Mouse (Mus musculus): ENCODE data around the gene Adgrg1.

Adgrg1 gene

DNA sequence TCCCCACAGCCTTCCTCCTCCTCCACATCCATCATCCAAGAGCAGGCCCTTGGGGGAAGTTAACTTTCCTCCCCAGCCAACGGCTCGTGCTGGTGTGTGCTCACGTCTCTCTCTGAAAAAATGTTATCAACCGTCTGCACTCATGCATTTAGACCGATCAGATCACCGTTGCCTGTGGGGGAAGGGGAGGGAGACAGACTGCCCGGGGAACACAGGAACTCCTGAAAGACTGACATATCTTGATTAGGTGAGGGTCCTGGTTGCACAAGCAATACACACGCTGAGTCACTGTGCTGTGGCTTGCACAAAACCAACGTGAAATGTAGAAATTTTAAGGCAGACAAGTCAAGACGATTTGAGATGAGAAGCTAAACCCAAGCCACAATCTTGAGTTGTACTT lies 9.7 kb upstream of the Adgrg1 start:
- no peak for TF ChIP-seq GATA4 (IDR thresholded peaks at IDR 0.05; ENCODE audit: insufficient replicate concordance, low read length)

DNA sequence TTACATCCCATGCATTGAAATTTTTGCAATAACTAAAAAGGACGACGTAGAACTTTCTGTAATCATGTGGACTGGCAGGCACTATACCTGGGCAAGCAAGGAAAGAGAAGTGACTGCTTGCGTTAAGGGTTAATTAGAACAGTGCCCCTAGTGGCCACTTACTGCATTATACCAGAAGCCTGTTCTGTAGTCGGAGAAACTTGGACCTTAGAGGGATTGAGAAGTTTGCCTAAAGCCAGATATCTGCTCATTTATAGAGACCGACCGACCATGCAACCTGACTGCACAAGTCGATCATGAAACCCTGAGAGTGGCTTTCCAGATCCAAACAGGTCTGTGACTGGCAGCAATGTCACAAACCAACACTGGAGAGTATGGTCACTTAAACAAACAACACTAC lies 8.0 kb upstream of the Adgrg1 start:
- no peak for TF ChIP-seq GATA4 (IDR thresholded peaks at IDR 0.05; ENCODE audit: insufficient replicate concordance, low read length)

DNA sequence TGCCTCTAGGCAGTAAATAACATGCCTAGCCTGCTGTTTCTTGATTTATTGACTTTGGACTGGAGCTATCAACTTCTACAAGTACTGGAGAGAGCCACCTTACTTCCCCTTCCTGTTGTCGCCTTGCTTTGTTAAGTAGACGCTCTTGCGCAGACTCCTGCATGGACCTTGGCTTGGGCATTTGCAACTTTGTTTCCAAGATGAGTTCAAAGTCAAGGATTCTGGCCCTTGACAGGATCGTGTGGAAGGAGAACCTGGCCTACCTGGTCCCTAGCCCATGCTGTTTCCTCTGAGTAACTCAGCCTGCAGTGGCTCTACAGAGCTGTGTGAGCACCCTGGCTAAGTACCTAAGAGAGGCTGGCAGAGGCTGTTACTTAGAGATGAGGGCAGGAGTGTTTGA lies 7.5 kb upstream of the Adgrg1 start:
- no peak for TF ChIP-seq GATA4 (IDR thresholded peaks at IDR 0.05; ENCODE audit: insufficient replicate concordance, low read length)

DNA sequence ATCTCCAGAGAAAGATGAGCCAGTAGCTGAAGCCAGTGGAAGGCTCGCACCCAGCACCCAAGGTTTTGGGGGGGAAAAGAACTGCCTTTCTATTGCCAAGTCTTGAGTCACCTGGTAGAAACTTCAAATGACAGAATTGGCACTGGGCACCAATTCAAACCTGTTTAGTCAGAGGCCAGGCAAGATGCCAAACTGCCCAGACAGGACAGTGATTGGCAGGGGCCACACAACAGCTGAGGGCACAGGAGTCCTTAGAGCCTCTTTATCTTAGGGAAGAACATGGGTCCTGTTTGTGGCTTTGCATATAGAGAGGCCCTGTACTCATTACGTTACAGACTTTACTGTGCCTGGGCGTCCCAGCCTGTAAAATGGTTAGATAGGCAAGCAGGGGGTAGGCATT lies 7.0 kb upstream of the Adgrg1 start:
- TF ChIP-seq GATA4 (IDR thresholded peaks at IDR 0.05; ENCODE audit: insufficient replicate concordance, low read length), result no peak

DNA sequence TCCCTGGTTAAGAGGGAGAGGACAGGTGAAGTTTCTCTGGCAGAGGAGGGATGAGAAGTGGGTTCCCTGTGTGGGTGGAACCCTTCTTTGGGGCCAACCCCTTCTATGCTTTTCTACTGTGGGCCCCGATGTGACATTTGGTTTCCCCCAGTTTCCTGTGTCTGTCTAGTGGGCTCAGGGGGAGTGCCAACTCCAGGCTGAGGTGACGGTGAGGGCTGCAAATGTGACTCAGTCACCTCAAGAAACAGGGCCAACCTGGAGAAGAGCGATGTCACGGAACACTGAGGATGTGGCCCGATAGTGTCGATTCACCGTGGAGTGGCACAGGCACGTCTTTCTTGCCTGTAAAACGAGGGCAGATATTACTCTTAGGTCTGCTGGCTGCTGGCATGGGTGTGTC lies 1.3 kb upstream of the Adgrg1 start:
- TF ChIP-seq GATA4 (IDR thresholded peaks at IDR 0.05; ENCODE audit: insufficient replicate concordance, low read length), result no peak

DNA sequence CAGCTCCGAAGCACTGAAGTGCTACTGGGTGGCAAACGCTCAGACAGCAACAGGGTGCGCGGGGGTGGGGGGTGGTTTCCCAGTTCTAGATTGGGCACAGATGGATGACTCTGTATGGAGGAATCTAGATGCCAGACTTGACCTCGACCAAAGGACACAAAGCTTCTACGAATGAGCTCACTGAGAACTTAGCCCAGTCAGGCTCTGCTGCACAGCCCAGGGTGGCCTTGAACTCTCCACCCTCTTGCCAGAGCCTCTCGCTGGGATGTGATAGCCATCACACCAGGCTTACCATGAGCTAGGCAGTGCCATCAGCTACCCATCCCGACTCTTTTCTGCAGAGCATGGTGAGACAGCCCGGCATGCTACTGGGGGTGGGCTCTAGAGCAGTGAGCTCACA lies 765 bp upstream of the Adgrg1 start:
- TF ChIP-seq GATA4 (IDR thresholded peaks at IDR 0.05; ENCODE audit: insufficient replicate concordance, low read length), result no peak

DNA sequence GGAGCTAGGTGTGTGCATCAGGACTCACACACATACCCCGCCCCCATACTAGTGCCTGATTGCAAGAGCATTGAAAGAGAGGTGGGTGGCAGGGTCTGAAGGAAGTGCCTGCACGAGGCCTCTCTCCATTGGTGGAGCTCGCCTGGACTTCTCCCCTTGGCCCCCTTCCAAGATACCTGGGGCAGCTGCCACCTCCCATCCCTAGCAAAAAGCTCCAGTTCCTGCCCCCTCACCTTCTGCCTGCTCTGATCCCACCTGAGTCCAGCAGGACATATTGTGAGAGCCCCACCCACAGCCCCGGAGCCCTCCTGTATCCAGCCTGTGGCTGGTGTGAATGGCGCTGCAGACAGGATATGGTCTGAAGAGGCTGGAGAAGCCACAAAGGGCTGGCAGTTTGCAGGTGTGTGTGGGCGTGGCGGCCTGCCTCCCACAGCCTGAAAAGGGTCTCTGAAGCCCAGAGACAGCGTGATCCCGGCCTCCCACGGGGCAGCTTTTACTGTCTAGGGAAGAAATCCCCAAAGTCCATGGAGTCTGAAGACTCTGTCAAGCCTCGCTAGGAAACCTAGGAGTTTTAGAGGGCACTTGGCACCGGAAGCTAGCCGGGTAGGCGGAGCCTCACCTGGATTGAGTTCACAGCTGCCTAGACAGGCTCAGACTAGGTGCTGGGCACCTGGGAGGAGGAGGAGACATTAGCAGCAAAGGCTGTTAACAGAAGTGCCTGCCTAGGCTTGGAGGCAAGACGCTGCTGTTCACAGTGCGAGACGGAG lies 2.3 kb downstream of the Adgrg1 start:
- TF ChIP-seq GATA4 (IDR thresholded peaks at IDR 0.05; ENCODE audit: insufficient replicate concordance, low read length), result no peak

DNA sequence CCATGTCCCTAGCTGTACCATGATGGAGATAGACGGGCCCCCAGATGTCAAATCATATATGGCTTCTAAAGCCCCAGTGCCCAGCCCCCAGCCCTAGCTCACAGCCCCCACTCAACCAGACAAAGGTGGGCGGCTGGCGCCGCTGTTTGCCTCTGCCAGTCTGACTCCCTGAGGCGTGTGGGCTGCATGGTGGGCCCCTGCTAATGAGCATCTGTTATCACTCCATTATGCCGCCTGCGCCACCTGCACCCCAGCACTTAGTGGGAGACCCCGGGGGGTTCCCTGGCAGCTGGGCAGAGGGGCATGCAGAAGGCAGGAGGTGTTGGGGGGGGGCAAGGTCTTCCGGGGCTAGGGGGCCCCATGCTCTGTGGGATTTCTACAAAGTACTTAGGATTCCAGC lies 3.6 kb downstream of the Adgrg1 start:
- no peak for TF ChIP-seq GATA4 (IDR thresholded peaks at IDR 0.05; ENCODE audit: insufficient replicate concordance, low read length)

DNA sequence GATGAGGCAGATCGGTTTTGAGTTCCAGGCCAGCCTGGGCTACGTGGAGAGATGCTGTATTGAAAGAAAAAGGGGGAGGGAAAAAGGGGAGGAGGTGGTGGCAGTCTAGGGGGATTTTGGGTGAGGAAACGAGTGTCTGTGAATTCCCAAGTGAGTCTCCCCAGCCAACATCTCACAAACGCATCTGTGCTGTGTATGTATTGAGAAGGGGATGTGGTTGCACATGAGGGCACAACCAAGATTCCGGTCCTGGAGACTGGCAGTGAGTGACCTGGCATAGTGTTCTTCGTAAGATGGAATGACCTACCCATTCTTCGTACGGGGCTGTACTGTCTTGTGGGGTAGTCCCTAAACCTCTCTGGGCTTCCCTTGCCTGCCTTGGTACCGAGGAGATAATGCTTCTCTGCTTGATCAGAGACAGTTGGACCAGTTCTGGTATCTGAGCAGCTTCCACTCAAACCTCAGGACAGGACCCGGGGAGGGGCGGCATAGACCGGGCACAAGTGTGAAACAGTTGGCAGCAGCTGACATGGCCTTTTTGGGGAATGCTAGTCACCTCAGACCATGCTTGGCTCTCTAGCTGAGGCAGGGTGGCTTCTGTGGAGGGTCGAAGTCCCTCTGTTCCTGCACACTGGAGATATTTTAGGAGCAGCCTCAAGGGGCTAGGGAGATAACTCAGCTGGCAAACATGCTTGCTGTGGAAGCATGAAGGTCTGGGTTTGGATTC lies 4.2 kb downstream of the Adgrg1 start:
- no peak for TF ChIP-seq GATA4 (IDR thresholded peaks at IDR 0.05; ENCODE audit: insufficient replicate concordance, low read length)

DNA sequence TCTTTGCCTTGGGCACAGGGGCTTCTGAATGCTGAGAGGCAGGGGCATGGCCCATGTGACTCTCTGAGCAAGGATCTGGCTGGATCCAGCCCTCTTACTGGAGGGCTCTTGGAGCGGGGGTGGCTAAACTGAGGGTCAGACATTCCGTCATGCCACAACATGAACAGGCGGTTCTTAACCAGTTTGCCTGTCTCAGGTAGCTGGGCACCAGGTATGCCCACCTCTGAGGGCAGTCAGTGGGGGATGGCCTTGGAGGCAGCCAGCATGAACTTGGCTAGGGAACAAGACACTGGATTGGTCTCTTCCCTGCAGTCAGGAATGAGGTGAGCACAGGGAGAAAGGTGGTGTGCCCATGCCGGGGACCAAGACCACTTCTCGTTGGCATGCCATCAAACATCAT lies 5.6 kb downstream of the Adgrg1 start:
- no peak for TF ChIP-seq GATA4 (IDR thresholded peaks at IDR 0.05; ENCODE audit: insufficient replicate concordance, low read length)

DNA sequence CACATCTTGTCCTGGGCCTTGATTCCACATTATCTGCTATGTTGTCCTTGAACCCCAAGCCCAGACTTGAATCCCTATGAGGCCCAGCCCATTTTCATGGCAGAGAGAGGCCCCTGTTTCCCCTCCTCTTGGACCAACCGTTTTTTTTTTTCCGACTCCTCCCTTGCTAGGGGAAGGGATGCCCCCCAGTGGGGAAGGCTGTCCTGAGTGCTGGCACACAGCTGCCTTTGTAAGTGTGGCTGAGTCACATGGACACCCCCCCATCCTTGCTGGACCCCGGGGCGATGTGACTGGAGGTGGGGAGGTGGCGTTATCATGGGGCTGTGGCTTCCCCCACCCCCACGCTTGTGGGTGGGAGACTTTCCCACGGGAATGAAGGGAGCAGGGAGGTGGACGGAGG lies 6.4 kb downstream of the Adgrg1 start:
- no peak for TF ChIP-seq GATA4 (IDR thresholded peaks at IDR 0.05; ENCODE audit: insufficient replicate concordance, low read length)

DNA sequence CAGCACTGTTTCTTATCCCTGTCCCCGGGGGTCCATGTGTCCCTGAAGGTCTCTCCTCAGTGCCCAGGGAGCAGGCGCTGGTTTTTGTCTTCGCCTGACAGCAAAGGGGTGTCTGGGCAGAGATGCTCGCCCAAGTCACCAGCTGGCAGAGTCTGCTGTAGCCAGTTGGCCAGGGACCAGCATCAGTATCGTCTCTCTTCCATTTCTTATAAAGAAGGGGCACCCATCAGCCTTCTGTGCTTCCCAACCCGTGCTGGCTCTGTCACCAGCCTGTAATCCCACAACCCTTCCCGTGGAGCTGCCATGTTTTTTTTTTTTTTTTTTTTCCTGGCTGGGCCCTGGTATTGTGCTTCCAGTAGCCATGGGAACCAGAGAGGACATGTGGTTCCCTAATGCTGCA lies 7.3 kb downstream of the Adgrg1 start:
- TF ChIP-seq GATA4 (IDR thresholded peaks at IDR 0.05; ENCODE audit: insufficient replicate concordance, low read length), result no peak

DNA sequence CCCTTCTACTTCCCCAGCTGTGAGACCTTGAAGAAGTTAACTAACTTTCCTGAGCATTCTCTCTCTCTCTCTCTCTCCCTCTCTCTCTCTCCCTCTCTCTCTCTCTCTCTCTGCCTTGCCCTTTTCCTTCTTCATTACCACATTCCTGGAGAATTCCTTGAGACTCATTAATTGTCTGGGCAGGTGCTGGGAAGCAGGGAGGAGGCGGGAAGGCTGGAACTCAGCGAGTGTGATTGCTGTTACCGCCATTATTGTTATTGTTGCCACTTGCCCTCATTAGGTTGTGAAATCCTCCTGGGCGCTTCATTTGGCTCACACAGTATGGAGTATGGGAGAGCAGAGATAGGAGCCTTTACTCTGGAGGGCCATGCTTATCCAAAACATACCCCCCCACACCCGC lies 8.6 kb downstream of the Adgrg1 start:
- TF ChIP-seq GATA4 (IDR thresholded peaks at IDR 0.05; ENCODE audit: insufficient replicate concordance, low read length), result no peak

DNA sequence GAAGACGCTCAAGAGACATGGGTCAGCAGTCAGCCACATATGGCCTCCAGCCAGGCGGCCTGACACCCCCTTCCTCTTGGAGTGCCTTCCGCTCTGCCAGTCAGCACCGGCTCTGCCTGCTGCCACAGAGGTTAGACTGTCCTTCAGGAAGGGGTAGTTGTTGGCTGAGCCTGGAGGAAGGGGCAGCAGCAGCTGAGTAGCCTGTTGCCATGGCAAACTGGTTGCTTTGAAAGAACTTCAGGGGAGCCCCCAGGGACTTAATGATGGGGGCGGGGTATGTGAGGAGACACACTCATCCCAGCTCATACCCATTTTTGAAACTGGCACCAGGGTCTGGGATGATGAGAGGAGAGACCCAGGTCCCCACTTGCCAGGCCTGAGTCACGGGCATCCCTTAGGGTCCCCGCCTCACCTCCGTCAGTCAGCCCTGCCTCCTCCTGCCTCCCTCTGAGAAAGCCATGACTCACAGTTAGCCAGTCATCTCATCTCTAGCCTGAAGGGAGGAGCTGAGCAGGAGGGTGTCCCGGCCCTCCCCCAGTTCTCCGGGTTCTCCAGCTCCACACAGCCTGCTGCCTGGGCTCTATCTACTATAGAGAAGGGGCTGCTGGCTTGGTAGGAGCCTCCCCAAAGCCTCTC lies 9.4 kb downstream of the Adgrg1 start:
- no peak for TF ChIP-seq GATA4 (IDR thresholded peaks at IDR 0.05; ENCODE audit: insufficient replicate concordance, low read length)

DNA sequence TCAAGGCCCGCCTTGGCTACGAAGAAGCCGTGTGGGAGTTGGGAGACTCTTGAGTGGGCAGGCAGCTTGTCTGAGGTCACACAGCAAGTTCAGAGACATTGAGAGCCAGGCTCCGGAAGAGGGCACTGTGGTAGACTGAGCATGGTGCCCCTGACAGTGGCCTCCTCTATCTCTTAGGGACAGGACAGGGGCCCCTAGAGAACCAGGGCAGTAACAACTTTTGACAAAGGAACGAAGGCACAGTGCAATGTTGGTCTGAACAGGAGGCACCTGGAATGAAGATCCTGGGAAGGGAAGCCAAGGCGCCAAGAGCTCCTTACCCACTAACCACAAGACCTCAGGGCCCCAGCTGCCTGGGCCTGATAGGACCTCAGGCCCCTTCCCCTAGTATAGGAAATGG lies 10.5 kb downstream of the Adgrg1 start:
- TF ChIP-seq GATA4 (IDR thresholded peaks at IDR 0.05; ENCODE audit: insufficient replicate concordance, low read length), result no peak

DNA sequence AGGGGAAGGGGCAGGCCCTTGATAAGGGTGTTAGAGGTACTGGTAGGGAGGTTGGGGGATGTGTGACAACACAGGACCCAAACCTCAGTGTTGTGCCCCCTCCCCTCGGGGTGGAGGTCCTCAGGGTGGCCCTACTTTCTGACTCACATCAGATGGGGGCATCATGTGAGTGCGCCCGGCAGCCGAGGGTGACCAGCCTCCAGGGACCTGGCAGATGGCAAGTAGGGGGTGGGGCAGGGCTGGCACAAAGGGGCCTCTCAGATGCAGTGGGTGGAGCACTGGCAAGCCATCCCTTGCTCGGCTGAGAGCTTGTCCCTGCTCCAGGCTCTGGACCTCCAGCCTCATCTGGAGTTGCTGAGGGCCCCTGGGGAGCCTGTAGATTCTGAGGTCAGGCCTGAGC lies 12.1 kb downstream of the Adgrg1 start:
- no peak for TF ChIP-seq GATA4 (IDR thresholded peaks at IDR 0.05; ENCODE audit: insufficient replicate concordance, low read length)

Measured in liver, adult (tissue).